Mouse (Mus musculus) gastrocnemius, adult 8-10 months (tissue): ENCODE results near the gene Arl5b. TPM values are rescaled to one million over a fixed set of nuclear protein-coding genes. Genes with fewer than 3 reads are reported as not detected.

Source experiments
- DNase-seq, 2 experiments: peaks; one replicate each; pipeline ENCODE4 v3.0.0; 2022; ENCODE audit warnings: low spot score in 2 of 2
- total RNA-seq, 4 experiments: library from RNA; stranded (reverse); gene quantifications; 2 replicates each; pipeline ENCODE4 v1.2.4; 2022

Arl5b gene
- total RNA-seq, 4 experiments from 2014 or later = 17.1 to 20.0 (median 19.5) TPM

DNA sequence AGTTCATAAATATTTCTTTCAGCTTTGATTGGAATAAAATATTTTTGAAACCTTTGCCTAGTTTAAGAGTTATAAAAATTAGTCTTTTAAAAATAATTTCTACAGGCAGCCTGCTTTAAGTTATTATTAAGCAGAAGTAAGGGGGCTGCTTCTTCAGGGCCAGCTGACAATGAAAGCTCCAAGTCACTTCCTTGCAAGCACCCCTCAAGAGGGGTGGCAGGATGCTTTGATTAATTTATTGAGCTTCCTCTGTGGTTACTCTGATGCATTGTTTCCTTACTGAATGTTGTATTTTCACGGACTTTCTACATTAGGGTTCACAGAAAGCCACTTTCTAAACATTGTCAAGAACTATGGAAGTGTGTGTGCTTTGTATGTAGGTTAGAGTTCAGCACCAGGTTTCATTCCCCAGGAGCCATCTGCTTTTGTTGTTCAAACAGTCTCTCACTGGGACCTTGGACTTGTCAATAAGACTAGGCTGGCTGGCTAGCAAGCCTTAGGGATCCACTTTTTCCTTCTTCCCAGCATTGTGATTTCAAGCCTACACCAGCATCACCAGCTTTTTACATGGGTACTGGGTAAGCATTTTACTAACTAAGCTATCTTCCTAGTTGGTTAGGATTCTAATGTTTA, 62.7 kb downstream of the Arl5b start:
- no peak for DNase-seq

DNA sequence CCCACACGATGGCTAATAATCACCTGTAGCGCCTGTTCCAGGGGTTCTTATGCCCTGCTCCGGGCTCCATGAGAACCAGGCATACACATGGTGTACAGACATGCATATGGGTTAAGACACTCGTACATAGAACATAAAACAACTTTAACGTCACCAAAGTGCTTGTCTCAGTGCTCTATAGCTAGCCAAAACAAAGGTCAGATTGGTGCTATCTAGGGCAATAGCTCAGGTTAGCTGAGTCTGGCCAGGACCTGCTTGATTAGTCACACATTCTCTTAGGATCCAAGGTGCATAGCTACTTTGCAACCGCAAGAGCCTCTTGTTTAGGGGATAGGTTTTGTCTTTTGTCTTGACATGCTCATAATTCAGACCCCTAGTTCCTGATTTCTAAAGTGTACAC, 63.5 kb downstream of the Arl5b start:
- no peak for DNase-seq

DNA sequence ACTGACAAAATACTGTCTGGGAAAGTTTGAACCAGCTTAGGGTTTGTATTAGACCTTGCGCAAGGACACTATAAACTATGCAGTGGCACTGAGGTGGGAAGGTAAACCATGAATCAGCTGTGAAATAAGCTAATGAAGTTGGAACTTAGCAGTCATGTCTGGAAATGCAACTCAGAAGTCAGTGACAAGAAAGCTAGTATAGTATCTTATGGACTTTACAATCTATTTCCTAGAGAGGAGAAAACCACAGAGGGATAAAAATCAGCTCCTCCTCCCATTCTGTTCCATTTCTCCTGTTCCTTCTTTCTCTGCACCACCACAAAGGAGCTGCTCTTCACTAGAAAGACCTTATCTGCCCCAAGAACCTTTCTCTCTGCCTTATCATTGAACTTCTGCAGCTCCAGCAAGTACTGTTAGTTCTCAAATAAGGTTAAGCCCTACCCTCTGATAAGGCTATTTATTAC, 72.1 kb downstream of the Arl5b start:
- no peak for DNase-seq

Other genes starting within 250 kb of the Arl5b start
- 1 to 10 TPM; 1.8 to 2.8 (median 1.9) TPM for gene Nsun6, start 5.7 kb downstream of the Arl5b start, total RNA-seq